Mouse (Mus musculus): Measurements from ENCODE around the gene Krt90.

GRCm38 (mm10) chr15:101536054-101536850 is 26.5 kb downstream of the Krt90 start:
- TF ChIP-seq CTCF (IDR thresholded peaks at IDR 0.05; ENCODE audit: insufficient read depth, low read depth, low read length) (no peak), POLR2A (IDR thresholded peaks at IDR 0.05; ENCODE audit: insufficient read depth, low read depth, low read length) (no peak)

All from olfactory bulb, adult 2 months (tissue).